Mouse (Mus musculus) erythroid progenitor cell, adult 5-6 weeks (primary cell): ENCODE data around the gene Tyrobp. TPM values are rescaled to one million over a fixed set of nuclear protein-coding genes. Genes with fewer than 3 reads are reported as not detected.

Experiments used
- ATAC-seq: replicated peaks from 2 replicates; pipeline ENCODE4 v1.8.0; 2016; ENCODE audit warnings: moderate number of reproducible peaks, mild to moderate bottlenecking, moderate TSS enrichment, inconsistent platforms; ENCODE audit not compliant: poor library complexity, low FRiP score, severe bottlenecking
- total RNA-seq, 2 experiments: library from RNA; stranded (forward) in 1 of 2; stranded (reverse) in 1 of 2; fragments of 150-400 nt in 1 of 2; fragments of 186-747, 209-891 nt in 1 of 2; gene quantifications; 2 replicates each; pipeline versions ENCODE4 v1.2.3 to v1.2.4; 2015 to 2017; ENCODE audit warnings: low replicate concordance in 2 of 2

Tyrobp gene
- total RNA-seq (2015; ENCODE audit: low replicate concordance): 243 and 282 TPM in 2 replicates
- total RNA-seq (2017; ENCODE audit: low replicate concordance): 60.1 and 77.1 TPM in 2 replicates

- no peak for ATAC-seq
Measured at GRCm38 (mm10) chr7:30413596-30413995, at the start of gene Tyrobp. TSS of gene Tyrobp (plus strand) at chr7:30413760.

DNA sequence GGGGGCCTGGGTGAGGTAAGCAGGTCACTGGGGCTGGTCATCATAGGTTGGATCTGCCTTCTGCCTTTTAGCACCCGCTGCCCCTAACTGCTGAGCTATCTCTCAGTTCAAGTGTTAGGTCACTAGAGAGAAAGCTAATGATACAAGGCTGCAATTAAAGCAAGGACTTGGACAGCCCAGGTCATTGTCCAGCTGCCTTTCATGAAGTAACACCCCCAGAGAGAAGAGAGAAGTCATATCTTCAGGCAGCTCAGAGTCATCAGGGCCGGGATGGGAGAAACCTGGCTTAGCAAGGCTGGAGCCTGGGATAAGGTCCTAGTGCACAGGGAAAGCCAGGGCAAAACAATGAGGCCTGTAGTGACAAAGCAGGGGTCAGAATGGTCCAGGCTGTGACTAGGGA, 46.1 kb upstream of the Tyrobp start:
- ATAC-seq: no peak

GRCm38 (mm10) chr7:30373501-30373962, 40.0 kb upstream of the Tyrobp start:
- ATAC-seq: peak; percentile 99

DNA sequence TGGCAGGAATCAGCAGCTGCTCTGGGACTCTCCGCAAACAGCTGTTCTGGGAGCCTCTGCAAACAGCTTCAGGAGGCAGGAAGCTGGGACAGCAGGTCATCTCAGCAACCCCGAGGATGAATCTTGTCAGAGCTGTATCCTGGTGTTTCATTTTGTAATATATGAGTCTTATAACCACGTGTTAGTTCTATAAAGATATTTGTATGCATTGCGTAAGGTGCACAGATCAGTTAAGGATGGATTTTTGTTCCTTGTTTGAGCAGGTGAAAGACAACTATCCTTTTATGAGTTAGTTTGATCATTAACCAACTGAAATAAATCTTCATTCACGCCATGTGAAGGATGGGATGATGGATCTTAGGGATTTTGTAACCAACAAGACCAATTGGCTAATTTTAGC, 33.5 kb upstream of the Tyrobp start:
- no peak for ATAC-seq

DNA sequence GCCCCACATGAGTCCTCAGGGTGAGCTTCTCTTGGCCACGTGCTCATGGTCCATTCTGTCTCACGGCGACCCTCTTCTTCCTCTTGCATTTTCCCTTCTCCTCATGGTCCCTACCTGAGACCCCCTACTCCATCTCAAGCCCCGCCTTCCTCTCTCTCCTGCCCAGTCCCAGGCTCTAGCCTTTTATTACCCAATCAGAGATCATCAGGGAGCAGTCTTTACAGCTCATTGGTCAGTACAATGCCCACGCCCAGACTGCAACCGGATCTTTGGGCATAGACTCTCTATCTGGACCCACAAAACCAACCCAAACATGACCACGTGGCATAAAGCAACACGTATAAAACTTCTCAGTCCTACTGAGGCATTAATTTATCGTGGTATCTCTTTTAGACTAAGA, 29.5 kb upstream of the Tyrobp start:
- no peak for ATAC-seq

DNA sequence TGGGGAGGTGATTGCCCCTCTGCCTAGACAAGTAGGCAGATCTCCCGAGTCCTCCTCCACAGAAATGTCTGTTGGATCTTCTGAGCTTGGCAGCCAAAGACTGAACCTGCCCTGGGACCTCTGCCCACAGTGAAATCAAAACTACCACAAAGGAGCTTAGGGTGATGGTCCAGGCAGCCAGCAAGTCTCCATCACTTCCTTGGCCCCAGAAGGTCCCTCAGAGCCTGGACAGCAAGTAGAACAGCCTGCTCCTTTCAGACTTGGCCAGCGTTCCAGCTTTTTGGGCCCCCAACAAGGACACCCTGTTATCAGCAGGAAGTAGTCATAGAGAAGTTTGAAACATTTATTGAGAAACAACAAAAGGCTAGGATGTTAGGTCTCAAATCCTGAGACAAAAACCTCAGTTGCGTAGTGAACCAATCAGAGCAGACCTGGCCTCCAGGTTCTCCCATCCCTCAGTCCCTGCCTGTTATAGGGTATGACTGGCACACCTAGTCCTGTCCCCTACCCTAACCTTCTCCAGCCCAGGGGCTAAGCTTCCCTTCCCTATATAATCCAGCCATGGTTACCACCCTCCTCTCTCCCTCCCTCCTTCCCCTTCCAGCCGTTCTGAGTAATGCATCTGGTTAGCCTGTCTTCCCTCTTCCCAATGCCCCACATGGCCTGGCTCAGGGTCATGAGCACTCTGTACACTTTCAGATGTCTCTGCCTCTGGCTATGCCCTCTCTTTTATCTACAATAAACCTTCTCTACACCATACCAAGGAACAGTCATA, 20.6 kb upstream of the Tyrobp start:
- no peak for ATAC-seq

GRCm38 (mm10) chr7:30393631-30394030, 19.9 kb upstream of the Tyrobp start:
- no peak for ATAC-seq

DNA sequence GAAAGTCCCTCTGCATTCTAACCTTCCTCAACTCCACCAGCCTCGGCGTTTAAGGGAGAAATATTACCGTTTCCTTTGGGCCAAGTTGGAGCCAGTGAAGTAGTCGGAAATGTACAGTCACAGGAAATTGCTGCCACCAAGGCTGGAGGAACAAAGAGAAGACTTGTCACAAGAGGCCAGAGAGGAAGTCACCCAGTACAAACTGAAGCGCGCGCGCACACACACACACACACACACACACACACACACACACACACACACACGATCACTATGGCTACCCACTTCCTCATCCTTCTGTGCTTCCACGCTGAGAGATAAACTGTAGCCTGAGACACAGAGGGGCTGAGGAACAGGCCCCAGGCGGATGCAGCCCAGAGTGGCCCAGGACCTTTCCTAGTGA, 19.2 kb upstream of the Tyrobp start:
- ATAC-seq: no peak

- ATAC-seq: no peak
Measured at GRCm38 (mm10) chr7:30394871-30395270, 18.7 kb upstream of the Tyrobp start.

GRCm38 (mm10) chr7:30399671-30400070, 13.9 kb upstream of the Tyrobp start:
- ATAC-seq: no peak

GRCm38 (mm10) chr7:30402343-30402742, 11.2 kb upstream of the Tyrobp start:
- no peak for ATAC-seq

DNA sequence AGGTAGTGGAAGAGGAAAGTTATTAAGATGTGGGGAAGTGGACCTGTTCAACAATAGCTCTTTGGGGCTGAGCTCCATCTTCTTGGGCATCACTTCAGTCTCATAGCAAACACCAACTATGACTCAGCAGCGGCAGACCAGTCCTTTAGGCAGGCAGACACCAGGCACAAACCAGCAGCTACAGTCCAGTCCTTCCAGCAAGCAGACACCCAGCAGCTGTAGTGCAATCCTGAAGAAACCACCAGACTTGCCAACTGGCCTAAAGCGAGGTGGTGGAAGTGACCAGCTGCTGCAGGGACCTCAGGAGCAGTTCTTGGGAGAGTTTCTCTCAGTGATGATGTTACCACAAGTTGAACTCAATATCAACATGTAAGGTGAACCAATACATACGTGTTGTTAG, 4.9 kb upstream of the Tyrobp start:
- ATAC-seq: no peak

GRCm38 (mm10) chr7:30409789-30410188, 3.8 kb upstream of the Tyrobp start:
- no peak for ATAC-seq

DNA sequence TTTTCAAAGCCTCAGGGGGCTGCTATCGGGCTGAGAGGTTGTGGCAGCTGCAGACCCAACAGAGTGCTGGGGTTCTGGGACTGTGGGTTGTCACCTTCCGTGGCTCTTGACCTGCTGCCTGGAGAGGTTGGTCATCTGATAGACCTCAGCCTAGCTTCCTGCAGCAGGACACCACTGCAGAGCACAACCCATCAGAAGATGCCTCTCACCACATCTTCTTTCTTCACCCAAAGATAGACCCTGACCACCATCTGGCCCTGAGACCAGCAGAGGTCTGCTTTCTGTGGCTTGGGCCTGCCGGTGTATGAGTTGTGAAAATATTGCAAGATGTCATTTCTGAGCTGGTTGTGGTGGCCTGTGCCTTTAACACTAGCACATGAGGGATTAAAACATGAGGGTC, 2.5 kb upstream of the Tyrobp start:
- ATAC-seq: no peak

DNA sequence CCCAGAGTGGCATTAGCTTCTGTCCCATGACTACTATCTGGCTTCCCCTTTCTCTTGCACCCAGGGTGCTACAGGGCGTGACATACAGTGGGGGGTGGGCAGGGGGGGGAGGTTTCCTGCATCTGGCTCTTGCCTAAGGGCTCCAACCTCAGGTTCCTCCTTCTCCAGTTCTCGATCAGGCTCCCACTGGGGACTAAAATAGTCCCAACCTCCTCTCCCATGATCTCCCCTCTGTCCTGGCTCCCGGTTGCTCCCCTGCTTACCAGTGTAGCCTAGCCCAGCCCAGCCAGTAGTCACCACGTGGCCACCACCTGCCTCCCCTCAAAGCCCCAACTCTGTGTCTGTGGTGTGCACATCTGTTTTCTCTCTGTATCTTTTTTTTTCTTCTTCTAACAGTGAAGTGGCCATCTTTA, 819 bp upstream of the Tyrobp start:
- ATAC-seq: no peak

- ATAC-seq: no peak
Measured at GRCm38 (mm10) chr7:30417856-30418255, 4.3 kb downstream of the Tyrobp start.

DNA sequence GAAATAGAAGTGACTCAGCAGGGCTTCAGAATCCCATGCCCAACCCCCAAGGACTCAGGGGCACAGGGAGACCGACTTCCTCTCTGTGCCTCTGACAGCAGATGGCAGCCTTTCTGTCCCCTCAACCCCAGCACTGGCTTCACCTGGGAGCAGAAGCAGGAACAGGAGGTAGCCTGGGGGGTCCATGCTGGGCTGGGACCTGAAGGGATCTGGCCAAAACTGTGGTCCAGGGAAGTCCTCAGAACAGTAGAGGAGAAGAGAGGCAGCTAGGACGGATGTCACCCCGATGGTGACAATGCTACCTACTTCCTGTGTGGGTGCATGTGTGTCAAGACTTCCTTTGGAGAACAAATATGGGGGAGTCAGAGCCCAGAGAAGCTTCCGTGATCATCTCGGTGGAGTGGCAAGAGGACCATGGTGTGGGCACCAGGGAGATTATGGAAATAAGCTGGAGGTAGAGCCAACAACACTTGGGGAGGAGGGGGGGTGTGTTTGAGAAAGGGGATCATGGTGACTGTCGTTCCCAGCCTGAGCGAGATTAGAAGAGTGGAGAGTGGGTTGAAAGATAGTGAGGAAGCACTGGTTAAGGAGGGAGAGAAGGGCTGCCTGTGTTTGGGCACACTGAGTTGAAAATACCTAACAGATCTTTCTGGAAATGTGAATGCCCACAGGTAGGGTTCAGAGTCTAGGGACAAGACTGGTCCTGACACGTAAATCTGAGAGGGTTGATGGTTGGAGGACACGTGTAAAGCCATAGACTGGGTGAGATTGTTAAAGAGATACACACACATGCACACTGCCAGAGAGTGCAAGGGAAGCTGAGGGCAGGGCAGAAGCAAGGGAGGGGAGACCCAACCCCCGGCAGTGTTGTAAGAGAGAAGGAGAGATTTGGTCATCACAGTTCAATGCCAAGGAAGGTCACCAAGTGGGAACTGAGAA, 6.3 kb downstream of the Tyrobp start, which contains the start of gene Hcst:
Gene Hcst (minus strand): TSS at position 294 of the 939 bp plus-strand sequence.
- ATAC-seq: no peak

- ATAC-seq: no peak
Measured at GRCm38 (mm10) chr7:30420673-30421072, 7.1 kb downstream of the Tyrobp start.

DNA sequence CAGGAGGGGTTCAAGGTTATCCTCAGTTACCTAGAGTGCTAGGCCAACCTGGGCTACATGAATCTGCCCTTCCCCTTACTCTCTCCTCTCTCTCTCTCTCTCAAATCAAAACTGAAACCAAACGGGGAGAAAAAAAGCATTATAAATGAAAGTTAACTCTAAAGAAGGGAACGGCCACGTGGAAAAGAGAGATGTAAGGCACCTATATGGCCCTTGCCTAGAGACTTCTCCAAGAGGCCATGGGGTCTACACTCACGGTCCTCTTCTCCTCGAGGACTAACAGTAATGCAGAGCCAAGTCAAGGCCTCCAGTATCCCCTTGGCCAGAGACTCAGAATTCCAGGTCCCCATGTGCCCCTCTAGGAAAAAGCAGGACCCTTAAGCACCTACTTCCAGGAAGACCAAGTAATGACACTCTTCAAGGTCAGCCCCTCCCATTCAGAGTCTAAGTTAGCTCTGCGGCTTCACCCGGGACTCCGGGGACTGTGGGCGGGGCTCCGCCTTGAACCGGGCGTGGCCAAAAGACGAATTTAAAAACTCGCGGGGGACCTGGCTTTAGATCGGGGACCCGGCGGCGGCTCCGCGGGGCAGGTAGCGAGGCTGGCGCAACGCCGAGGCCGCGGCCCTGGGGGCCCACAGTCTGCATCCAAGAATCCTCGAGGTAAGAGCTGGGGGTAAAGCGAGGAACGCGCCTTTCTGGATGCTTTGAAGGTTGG, 7.8 kb downstream of the Tyrobp start, which contains the start of gene Nfkbid:
Gene Nfkbid (plus strand): TSS at position 558 of the 715 bp plus-strand sequence.
- ATAC-seq: peak; percentile 72
